Mouse (Mus musculus) lung, adult 18-20 months (tissue): ENCODE measurements at regions not wholly inside any gene's neighbourhood (a gene's known extent, or its start where the extent isn't known, plus 50 kb on each side); places are given as distances from the start of the nearest gene placed in this dataset.

Experiments
- DNase-seq, 2 experiments: peaks; one replicate each; pipeline ENCODE4 v3.0.0; 2022; ENCODE audit warnings: mixed read lengths in 2 of 2

GRCm38 (mm10) chr1:152165490-152165905, 75.6 kb upstream of the 1700025G04Rik start:
- no peak for DNase-seq

- DNase-seq = no peak
Measured at GRCm38 (mm10) chr1:152164843-152165489, 75.0 kb upstream of the 1700025G04Rik start.

- DNase-seq = no peak
Measured at GRCm38 (mm10) chr1:152164212-152164611, 74.3 kb upstream of the 1700025G04Rik start.

GRCm38 (mm10) chr1:152152474-152152873, 62.5 kb upstream of the 1700025G04Rik start:
- DNase-seq = no peak

- no peak for DNase-seq
Measured at GRCm38 (mm10) chr1:152148731-152149130, 58.8 kb upstream of the 1700025G04Rik start.

GRCm38 (mm10) chr1:152140175-152140574, 50.2 kb upstream of the 1700025G04Rik start:
- DNase-seq = no peak
